Mouse (Mus musculus): ENCODE results near the gene Chit1. TPM values are rescaled to one million over a fixed set of nuclear protein-coding genes. Genes with fewer than 3 reads are reported as not detected.

The Chit1 gene
- polyA plus RNA-seq, 1 experiment = not detected

DNA sequence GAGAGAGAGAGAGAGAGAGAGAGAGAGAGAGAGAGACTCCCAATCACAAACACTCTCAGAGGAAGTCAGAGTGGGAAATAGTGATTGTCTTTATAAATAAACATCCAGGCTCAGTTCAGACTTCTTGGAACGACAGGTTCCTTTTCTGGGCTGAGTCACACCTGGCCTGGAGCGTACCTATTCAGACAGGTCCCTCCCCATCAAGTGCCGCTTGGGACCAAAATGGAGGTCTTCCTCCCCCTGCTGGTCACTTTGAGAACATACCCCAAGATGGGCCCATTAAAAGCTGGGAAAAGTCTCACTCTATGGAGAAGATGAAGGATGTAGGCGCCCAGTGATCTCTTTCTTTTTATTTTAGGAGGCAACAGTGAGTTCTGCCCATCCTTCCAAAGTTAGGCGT, 4.3 kb upstream of the Chit1 start:
- H3K27ac ChIP-seq (ENCODE audit: insufficient read depth, low read depth, low read length) = peak overlapping the region; percentile 33
- H3K4me1 ChIP-seq (ENCODE audit: control insufficient read depth, insufficient read depth, insufficient read length, low read length) = peaks cover 12% of the 10 kb centered on the region; the same call in 1 of the 2 replicates
- no peaks in the 10 kb centered on the region for H3K27me3 ChIP-seq (ENCODE audit: control insufficient read depth, insufficient read depth, low read length)
- under 1% methylated on average over 5 of the region's 5 CpGs for WGBS
- TF ChIP-seq POLR2A (IDR thresholded peaks at IDR 0.05; ENCODE audit: low read depth, low read length) (no peak), CTCF (IDR thresholded peaks at IDR 0.05; ENCODE audit: extremely low read depth, insufficient read length, insufficient replicate concordance, low read depth, low read length) (peak; percentile 82; the same call in 1 of the 2 replicates)
- no peaks in the 10 kb centered on the region for H3K36me3 ChIP-seq (ENCODE audit: control insufficient read depth, insufficient read depth, low read length)
- H3K4me3 ChIP-seq (ENCODE audit: low read depth, low read length) = no peak overlapping the region

DNA sequence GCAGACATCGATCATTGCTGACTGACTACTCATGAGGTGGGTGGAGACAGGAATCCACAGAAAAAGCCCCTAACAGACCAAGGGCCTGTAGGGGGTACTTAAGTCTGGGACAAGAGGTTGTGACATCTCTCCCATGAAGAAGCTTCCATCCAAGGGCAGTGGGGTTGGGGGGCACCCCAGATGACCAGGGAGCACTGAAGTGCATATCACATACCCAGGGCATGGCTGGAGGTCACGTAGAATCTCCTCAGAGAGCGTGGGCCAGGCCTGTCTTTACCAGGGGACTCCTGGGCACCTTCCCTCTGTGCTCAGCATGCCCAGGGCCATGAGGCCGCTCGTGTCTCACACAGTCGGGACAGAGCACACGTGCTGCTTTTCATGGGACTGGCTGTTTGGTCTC, 3.3 kb upstream of the Chit1 start:
- TF ChIP-seq POLR2A (IDR thresholded peaks at IDR 0.05; ENCODE audit: low read depth, low read length) (no peak), CTCF (IDR thresholded peaks at IDR 0.05; ENCODE audit: extremely low read depth, insufficient read length, insufficient replicate concordance, low read depth, low read length) (no peak)
- Histone ChIP-seq H3K27ac (ENCODE audit: insufficient read depth, low read depth, low read length) (no peak overlapping the region), H3K27me3 (ENCODE audit: control insufficient read depth, insufficient read depth, low read length) (no peaks in the 10 kb centered on the region), H3K4me1 (ENCODE audit: control insufficient read depth, insufficient read depth, insufficient read length, low read length) (peaks cover 10% of the 10 kb centered on the region; the same call in 1 of the 2 replicates), H3K36me3 (ENCODE audit: control insufficient read depth, insufficient read depth, low read length) (no peaks in the 10 kb centered on the region), H3K4me3 (ENCODE audit: low read depth, low read length) (no peak overlapping the region)
- 89% methylated on average over 7 of the region's 7 CpGs for WGBS

- no peak overlapping the region for H3K27ac ChIP-seq (ENCODE audit: insufficient read depth, low read depth, low read length)
- WGBS = 85% methylated on average over 3 of the region's 3 CpGs
Observed at GRCm38 (mm10) chr1:134110015-134110414, 1.0 kb upstream of the Chit1 start.

GRCm38 (mm10) chr1:134110449-134110848, 593 bp upstream of the Chit1 start:
- WGBS = 75% methylated on average over 5 of the region's 5 CpGs
- H3K27me3 ChIP-seq (ENCODE audit: control insufficient read depth, insufficient read depth, low read length) = no peaks in the 10 kb centered on the region
- H3K4me1 ChIP-seq (ENCODE audit: control insufficient read depth, insufficient read depth, insufficient read length, low read length) = peaks cover 10% of the 10 kb centered on the region; the same call in 1 of the 2 replicates
- no peak overlapping the region for H3K4me3 ChIP-seq (ENCODE audit: low read depth, low read length)
- no peak overlapping the region for H3K27ac ChIP-seq (ENCODE audit: insufficient read depth, low read depth, low read length)
- TF ChIP-seq CTCF (IDR thresholded peaks at IDR 0.05; ENCODE audit: extremely low read depth, insufficient read length, insufficient replicate concordance, low read depth, low read length) (no peak), POLR2A (IDR thresholded peaks at IDR 0.05; ENCODE audit: low read depth, low read length) (no peak)
- no peaks in the 10 kb centered on the region for H3K36me3 ChIP-seq (ENCODE audit: control insufficient read depth, insufficient read depth, low read length)

More at GRCm38 (mm10) chr1:134110015-134110414, 1.0 kb upstream of the Chit1 start:
- no peaks in the 10 kb centered on the region for H3K27me3 ChIP-seq (ENCODE audit: control insufficient read depth, insufficient read depth, low read length)
- H3K4me3 ChIP-seq (ENCODE audit: low read depth, low read length) = no peak overlapping the region
- no peaks in the 10 kb centered on the region for H3K36me3 ChIP-seq (ENCODE audit: control insufficient read depth, insufficient read depth, low read length)
- H3K4me1 ChIP-seq (ENCODE audit: control insufficient read depth, insufficient read depth, insufficient read length, low read length) = peaks cover 10% of the 10 kb centered on the region; the same call in 1 of the 2 replicates
- TF ChIP-seq CTCF (IDR thresholded peaks at IDR 0.05; ENCODE audit: extremely low read depth, insufficient read length, insufficient replicate concordance, low read depth, low read length) (no peak), POLR2A (IDR thresholded peaks at IDR 0.05; ENCODE audit: low read depth, low read length) (no peak)

GRCm38 (mm10) chr1:134113560-134113959, 2.5 kb downstream of the Chit1 start:
- no peaks in the 10 kb centered on the region for H3K4me1 ChIP-seq (ENCODE audit: control insufficient read depth, insufficient read depth, insufficient read length, low read length)
- H3K27me3 ChIP-seq (ENCODE audit: control insufficient read depth, insufficient read depth, low read length) = no peaks in the 10 kb centered on the region
- TF ChIP-seq POLR2A (IDR thresholded peaks at IDR 0.05; ENCODE audit: low read depth, low read length) = no peak
- no peak for TF ChIP-seq CTCF (IDR thresholded peaks at IDR 0.05; ENCODE audit: extremely low read depth, insufficient read length, insufficient replicate concordance, low read depth, low read length)
- H3K36me3 ChIP-seq (ENCODE audit: control insufficient read depth, insufficient read depth, low read length) = no peaks in the 10 kb centered on the region
- WGBS = 58% methylated on average over 5 of the region's 5 CpGs
- H3K4me3 ChIP-seq (ENCODE audit: low read depth, low read length) = no peak overlapping the region
- H3K27ac ChIP-seq (ENCODE audit: insufficient read depth, low read depth, low read length) = no peak overlapping the region

- H3K27ac ChIP-seq (ENCODE audit: insufficient read depth, low read depth, low read length) = no peak overlapping the region
- H3K4me3 ChIP-seq (ENCODE audit: low read depth, low read length) = no peak overlapping the region
- 86% methylated on average over 7 of the region's 7 CpGs for WGBS
- H3K27me3 ChIP-seq (ENCODE audit: control insufficient read depth, insufficient read depth, low read length) = no peaks in the 10 kb centered on the region
- no peak for TF ChIP-seq CTCF (IDR thresholded peaks at IDR 0.05; ENCODE audit: extremely low read depth, insufficient read length, insufficient replicate concordance, low read depth, low read length)
- TF ChIP-seq POLR2A (IDR thresholded peaks at IDR 0.05; ENCODE audit: low read depth, low read length) = no peak
- H3K4me1 ChIP-seq (ENCODE audit: control insufficient read depth, insufficient read depth, insufficient read length, low read length) = no peaks in the 10 kb centered on the region
- no peaks in the 10 kb centered on the region for H3K36me3 ChIP-seq (ENCODE audit: control insufficient read depth, insufficient read depth, low read length)
Observed at GRCm38 (mm10) chr1:134114018-134114417, 3.0 kb downstream of the Chit1 start.

GRCm38 (mm10) chr1:134114730-134115129, 3.7 kb downstream of the Chit1 start:
- WGBS = 77% methylated on average over 13 of the region's 13 CpGs
- H3K4me1 ChIP-seq (ENCODE audit: control insufficient read depth, insufficient read depth, insufficient read length, low read length) = no peaks in the 10 kb centered on the region
- H3K4me3 ChIP-seq (ENCODE audit: low read depth, low read length) = no peak overlapping the region
- TF ChIP-seq POLR2A (IDR thresholded peaks at IDR 0.05; ENCODE audit: low read depth, low read length) (no peak), CTCF (IDR thresholded peaks at IDR 0.05; ENCODE audit: extremely low read depth, insufficient read length, insufficient replicate concordance, low read depth, low read length) (no peak)
- H3K36me3 ChIP-seq (ENCODE audit: control insufficient read depth, insufficient read depth, low read length) = no peaks in the 10 kb centered on the region
- H3K27me3 ChIP-seq (ENCODE audit: control insufficient read depth, insufficient read depth, low read length) = no peaks in the 10 kb centered on the region
- no peak overlapping the region for H3K27ac ChIP-seq (ENCODE audit: insufficient read depth, low read depth, low read length)
